Mouse (Mus musculus) E14TG2a.4 (cell line): Measurements from ENCODE around the gene Prkd2.

Experiments used
- H3K27me3 ChIP-seq: 2 replicates; pipeline ENCODE4 v1.6.1; 2014; ENCODE audit warnings: low read length, control low read depth; ENCODE audit not compliant: insufficient read depth
- H3K36me3 ChIP-seq: 2 replicates; pipeline ENCODE4 v1.6.1; 2014; ENCODE audit warnings: low read length, control low read depth; ENCODE audit not compliant: insufficient read depth
- H3K4me1 ChIP-seq: replicated peaks from 2 replicates; pipeline ENCODE4 v1.6.1; 2014; ENCODE audit warnings: low read depth, low read length, control low read depth
- H3K4me3 ChIP-seq: replicated peaks from 2 replicates; pipeline ENCODE4 v1.5.1; 2014; ENCODE audit warnings: mild to moderate bottlenecking, low read length
- H3K9me3 ChIP-seq: 2 replicates; pipeline ENCODE4 v1.6.1; 2014; ENCODE audit warnings: low read length, control low read depth
- CTCF ChIP-seq: conservative IDR thresholded peaks from 2 replicates; pipeline ENCODE4 v1.5.1; 2014; ENCODE audit warnings: low read length
- NANOG ChIP-seq: IDR thresholded peaks from 2 replicates; pipeline ENCODE4 v1.6.1; 2014; ENCODE audit warnings: borderline replicate concordance, low read length, mixed read lengths
- POU5F1 ChIP-seq: IDR thresholded peaks from 2 replicates; pipeline ENCODE4 v1.6.1; 2014; ENCODE audit warnings: low read length, borderline replicate concordance

Gene Prkd2

GRCm38 (mm10) chr7:16908367-16908766 lies 65.7 kb downstream of the Prkd2 start:
- no peaks in the 10 kb centered on the region for H3K9me3 ChIP-seq
- no peaks in the 10 kb centered on the region for H3K36me3 ChIP-seq
- peaks cover 56% of the 10 kb centered on the region for H3K4me1 ChIP-seq
- TF ChIP-seq POU5F1 (no peak), NANOG (no peak), CTCF (no peak)
- no peak overlapping the region for H3K4me3 ChIP-seq
- peaks cover 46% of the 10 kb centered on the region for H3K27me3 ChIP-seq

GRCm38 (mm10) chr7:16908859-16909258 lies 66.2 kb downstream of the Prkd2 start:
- no peak for TF ChIP-seq NANOG
- TF ChIP-seq CTCF = no peak
- no peak for TF ChIP-seq POU5F1
- Histone ChIP-seq H3K4me1 (peaks cover 52% of the 10 kb centered on the region), H3K9me3 (no peaks in the 10 kb centered on the region), H3K36me3 (no peaks in the 10 kb centered on the region), H3K27me3 (peaks cover 41% of the 10 kb centered on the region), H3K4me3 (no peak overlapping the region)

DNA sequence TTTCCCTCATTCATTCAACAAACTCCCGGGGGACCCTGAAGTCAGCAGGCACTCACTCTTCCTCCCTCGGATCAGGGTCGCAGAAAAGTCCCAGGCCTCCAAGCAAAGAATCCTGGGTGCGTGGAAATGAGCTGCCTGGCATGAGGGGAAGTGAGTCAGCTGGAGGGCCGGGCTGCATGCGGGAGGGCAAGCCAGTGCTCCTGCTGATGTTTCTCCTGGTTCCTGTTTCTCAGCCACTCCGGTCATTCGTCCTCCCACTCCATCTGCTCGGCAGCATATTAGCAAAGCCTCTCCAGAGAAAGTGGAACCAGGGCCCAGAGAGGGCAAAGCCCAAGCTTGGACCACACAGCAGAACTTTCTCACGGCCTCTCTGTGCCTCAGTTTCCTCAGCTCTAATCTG lies 67.2 kb downstream of the Prkd2 start:
- TF ChIP-seq CTCF = no peak
- H3K4me3 ChIP-seq = no peak overlapping the region
- H3K27me3 ChIP-seq = peaks cover 41% of the 10 kb centered on the region
- peaks cover 5% of the 10 kb centered on the region for H3K36me3 ChIP-seq
- H3K9me3 ChIP-seq = no peaks in the 10 kb centered on the region
- peaks cover 55% of the 10 kb centered on the region for H3K4me1 ChIP-seq

DNA sequence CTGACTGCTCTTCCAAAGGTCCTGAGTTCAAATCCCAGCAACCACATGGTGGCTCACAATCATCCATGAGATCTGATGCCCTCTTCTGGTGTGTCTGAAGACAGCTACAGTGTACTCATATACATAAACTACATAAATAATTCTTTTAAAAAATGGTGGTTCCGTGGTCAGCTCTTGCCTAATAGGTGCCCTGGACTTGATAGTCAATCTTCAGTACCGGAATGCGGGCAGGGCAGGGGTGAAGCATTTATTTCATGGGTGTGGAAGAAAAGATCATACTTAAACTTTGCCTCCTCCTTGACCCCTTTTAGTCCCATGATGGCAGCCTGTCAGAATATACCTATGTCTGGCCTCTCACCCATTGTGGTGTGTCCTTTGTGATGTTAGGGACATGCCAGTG lies 69.2 kb downstream of the Prkd2 start:
- H3K9me3 ChIP-seq = no peaks in the 10 kb centered on the region
- TF ChIP-seq CTCF (no peak), POU5F1 (no peak)
- H3K27me3 ChIP-seq = peaks cover 32% of the 10 kb centered on the region
- peaks cover 25% of the 10 kb centered on the region for H3K36me3 ChIP-seq
- no peak overlapping the region for H3K4me3 ChIP-seq
- H3K4me1 ChIP-seq = peaks cover 56% of the 10 kb centered on the region

- H3K4me1 ChIP-seq = peaks cover 56% of the 10 kb centered on the region
- TF ChIP-seq POU5F1 (no peak), NANOG (no peak), CTCF (no peak)
- no peaks in the 10 kb centered on the region for H3K9me3 ChIP-seq
These were observed 69.7 kb downstream of the Prkd2 start for GRCm38 (mm10) chr7:16912360-16912759.

DNA sequence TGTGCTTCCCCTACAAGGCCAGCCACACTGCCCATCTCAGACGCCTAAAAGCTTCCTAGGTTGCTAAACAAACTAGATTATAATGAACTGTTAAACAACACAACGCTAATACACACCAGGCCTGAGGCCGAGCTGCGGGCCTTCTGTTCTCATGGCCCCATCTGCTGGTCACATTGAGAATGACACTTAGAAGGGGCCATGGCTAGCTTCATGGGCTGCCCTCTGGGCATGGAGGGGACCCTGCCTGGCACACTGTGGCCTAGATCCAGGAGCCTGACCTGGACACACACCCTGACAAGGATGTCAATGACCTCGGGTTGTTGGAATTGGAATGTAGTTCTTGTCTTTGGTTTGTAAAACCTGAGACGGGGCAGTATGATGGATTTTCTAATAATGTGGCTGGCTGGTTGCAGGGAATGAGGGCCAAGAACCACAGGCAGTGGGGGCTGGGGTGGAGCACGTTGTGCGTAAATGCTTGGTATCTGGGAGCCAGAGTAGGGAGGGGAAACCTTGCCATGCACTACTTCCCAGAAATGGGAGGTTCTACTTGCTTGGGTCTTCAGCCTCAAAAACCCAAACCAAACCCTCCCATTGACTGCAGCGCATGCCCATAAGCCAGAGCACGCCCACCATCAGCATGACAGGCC lies 71.2 kb downstream of the Prkd2 start:
- Histone ChIP-seq H3K9me3 (no peaks in the 10 kb centered on the region), H3K4me3 (no peak overlapping the region), H3K4me1 (peaks cover 58% of the 10 kb centered on the region), H3K27me3 (peaks cover 13% of the 10 kb centered on the region), H3K36me3 (peaks cover 44% of the 10 kb centered on the region)
- TF ChIP-seq POU5F1 (no peak), NANOG (no peak), CTCF (peak; percentile 77)

More at GRCm38 (mm10) chr7:16912360-16912759, 69.7 kb downstream of the Prkd2 start:
- H3K27me3 ChIP-seq = peaks cover 27% of the 10 kb centered on the region
- H3K36me3 ChIP-seq = peaks cover 29% of the 10 kb centered on the region
- H3K4me3 ChIP-seq = no peak overlapping the region

DNA sequence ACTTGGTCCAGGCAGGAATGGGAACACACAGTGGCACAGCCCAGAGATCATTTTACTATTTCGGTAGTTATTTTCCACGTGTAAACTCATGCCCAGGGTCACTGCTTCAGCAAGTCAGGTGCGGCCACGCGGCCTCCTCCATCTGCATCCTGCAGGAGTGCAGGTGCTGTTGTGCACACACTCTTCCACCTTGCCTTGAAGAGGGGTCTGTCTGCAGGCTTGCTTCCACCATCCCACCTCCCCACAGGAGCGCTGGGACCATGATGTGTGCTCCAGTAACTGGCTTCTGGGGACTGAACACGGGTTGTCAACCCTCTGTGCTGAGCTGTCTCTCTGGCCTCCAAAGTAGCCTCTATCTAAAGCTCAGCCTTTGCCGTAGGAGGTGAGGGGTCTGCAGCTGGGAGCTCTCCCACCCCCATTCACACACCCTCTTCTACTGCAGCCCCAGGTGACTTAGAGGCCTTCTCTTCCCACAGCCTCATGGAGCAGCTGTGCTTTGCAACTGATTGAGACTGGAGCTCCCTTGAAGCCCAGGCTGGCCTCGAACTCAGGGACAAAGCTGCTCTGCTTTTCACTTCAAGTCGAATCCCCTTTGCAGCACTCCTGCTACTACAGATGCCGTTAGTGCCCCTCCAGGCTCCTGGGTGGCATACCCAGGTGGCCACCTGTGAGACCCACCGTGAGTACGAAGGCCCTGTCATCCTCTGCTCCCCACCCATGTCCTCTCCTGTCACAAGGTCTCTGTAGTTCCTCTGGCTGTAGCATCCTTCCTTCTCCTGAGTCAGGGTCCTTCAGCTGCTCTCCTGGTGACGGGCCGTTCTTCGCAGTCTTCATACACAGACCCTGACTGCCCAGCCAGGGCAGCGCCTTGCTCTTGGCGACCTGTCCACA lies 72.0 kb downstream of the Prkd2 start:
- no peaks in the 10 kb centered on the region for H3K9me3 ChIP-seq
- H3K27me3 ChIP-seq = peaks cover 5% of the 10 kb centered on the region; the same call in 1 of the 2 replicates
- TF ChIP-seq POU5F1 (no peak), NANOG (no peak), CTCF (no peak)
- H3K4me3 ChIP-seq = no peak overlapping the region
- peaks cover 51% of the 10 kb centered on the region for H3K36me3 ChIP-seq
- peaks cover 64% of the 10 kb centered on the region for H3K4me1 ChIP-seq

DNA sequence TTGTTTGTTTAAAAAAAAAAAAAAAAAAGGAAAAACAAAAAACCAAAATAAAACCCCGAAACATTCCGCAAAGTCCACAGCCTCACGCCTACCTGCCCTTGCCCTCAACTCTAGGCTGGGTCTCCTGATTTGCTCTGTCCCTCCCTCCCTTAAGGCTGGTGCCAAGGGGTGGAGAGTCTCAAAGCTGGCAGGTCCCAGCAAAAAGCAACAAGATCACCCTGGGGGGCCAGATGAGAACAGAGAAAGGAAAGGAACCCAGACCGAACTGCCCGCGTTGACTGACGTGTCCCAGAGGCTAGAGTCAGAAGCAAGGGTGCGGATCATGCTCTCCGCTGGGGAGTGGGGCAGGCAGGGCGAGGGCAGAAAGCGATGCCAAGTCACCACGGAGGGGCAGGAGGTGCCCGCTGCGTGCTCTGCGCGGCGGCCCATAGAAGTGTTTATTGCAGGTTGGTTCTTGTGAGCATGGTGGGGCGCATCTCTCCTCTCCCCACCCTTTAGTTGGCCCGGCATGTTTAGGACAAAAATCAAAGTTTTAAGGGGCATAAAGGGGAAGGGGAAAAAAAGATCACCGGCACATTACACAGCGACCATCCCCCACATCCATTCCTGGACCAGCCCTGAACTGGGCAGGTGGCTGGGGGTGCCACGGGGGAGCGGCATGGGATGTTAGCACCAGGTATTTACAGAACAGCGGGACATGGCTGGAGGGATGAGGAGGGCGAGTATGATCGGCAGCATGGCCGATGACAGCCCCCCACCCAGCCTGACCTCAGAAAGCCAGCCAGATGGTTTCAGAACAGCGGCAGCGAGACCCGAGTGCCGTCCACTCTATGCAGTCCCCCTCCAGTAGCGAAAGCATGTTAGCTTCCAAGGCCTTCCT lies 73.0 kb downstream of the Prkd2 start:
- Histone ChIP-seq H3K4me3 (0 out of 2 replicates have a peak overlapping the region, but pooled peaks have one; percentile 13), H3K36me3 (peaks cover 59% of the 10 kb centered on the region), H3K9me3 (no peaks in the 10 kb centered on the region), H3K4me1 (peaks cover 64% of the 10 kb centered on the region), H3K27me3 (no peaks in the 10 kb centered on the region)
- TF ChIP-seq POU5F1 (no peak), NANOG (no peak), CTCF (no peak)
